Mouse (Mus musculus): Measurements from ENCODE around the gene Antxr2.

- no peak for TF ChIP-seq CTCF (IDR thresholded peaks at IDR 0.05)
- no peak for TF ChIP-seq POLR2A (IDR thresholded peaks at IDR 0.05; ENCODE audit: insufficient read depth, low read depth, low read length)
These were observed 190.9 kb downstream of the Antxr2 start for GRCm38 (mm10) chr5:97839924-97840279.

All from heart, adult 2 months (tissue).